Mouse (Mus musculus): ENCODE measurements around the gene Prrt2.

DNA sequence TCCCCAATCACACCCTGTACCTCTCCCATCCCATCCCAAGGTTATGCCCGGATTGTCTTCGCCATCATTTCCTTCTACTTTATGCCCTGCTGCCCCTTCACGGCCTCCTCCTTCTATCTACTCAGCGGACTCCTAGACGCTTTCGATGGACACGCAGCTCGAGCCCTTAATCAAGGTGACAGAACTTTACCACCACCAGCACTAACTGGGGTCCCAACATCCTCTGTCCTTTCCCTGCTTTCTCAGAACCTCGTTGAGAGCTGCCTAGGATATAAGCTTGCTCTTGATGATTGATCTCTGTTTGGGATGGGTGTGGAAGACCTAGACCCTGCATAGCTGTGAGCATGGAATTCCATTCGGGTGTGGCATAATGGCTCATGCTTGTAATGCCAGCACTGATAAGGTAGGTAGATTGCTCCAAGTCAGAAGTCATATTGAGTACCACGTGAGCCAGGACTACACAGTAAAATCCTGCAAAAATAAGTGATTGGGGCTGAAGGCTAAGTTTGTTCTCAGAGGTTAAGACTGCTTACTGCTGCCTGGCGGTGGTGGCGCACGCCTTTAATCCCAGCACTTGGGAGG lies 44.0 kb downstream of the Prrt2 start:
- TF ChIP-seq CTCF (IDR thresholded peaks at IDR 0.05) (no peak), EP300 (IDR thresholded peaks at IDR 0.05) (peak; percentile 28; the same call in 1 of the 2 replicates)

All from lung, postnatal 0 days (tissue).